Mouse (Mus musculus): ENCODE data around the gene Dscam.

The Dscam gene

DNA sequence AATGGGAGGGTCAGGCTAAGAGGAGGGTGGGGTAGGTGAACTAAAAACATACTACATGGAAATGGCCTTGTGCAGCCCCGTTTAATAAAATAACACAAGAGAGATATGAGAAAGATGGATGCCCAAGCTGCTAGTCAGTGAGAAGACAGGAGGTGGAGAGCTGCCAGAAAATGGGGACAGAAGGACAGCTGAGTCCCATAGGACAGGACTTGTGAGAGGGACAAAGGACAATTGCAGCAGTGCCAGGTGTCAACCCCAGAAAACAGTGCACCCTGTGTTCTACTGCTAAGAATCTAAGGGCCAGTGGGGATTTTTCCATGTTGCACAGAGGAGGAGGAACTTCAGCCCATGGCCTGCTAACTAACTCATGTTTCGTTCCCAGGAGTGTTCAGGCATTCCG, 470.0 kb downstream of the Dscam start:
- peak in 1 of 2 experiments; percentile 12 for DNase-seq

GRCm38 (mm10) chr16:96695882-96696281, 474.7 kb downstream of the Dscam start:
- DNase-seq = no peak

GRCm38 (mm10) chr16:96691576-96691975, 479.0 kb downstream of the Dscam start:
- DNase-seq = no peak

GRCm38 (mm10) chr16:96690052-96690451, 480.5 kb downstream of the Dscam start:
- DNase-seq = no peak

DNA sequence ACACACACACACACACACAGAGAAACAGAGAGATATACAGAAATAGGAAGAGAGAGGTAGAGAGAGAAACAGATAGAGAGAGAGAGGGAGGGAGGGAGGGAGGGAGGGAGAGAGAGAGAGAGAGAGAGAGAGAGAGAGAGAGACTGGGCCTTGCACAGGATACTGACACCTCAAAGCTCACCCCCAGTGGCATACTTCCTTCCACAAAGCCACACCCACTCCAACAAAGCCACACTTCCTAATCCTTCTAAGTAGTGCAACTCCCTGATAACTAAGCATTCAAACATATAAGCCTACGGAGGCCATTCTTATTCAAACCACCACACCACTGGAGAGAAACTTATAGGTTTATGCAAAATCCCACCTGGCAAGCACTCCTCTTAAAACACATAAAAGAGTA, 481.1 kb downstream of the Dscam start:
- DNase-seq = no peak

DNA sequence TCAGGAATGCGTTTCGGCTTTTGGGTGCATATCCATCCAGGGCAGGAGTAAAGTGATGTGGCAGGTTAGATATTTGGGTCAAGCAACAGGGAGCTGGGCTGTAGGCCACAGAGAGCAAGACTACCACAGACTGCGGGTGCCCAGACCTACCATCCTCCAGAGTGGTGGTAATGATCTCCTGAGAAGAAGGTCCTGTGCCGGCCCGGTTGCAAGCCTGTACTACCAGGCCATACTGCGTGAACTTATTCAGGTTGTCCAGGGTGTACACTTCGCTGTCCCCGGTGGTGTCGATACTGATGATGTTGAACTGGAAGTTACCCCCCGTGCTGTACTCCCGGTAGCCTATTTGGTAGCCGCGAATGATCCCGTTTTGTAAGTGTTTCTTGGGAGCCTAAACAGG, 485.5 kb downstream of the Dscam start:
- no peak for DNase-seq

GRCm38 (mm10) chr16:96684581-96684980, 486.0 kb downstream of the Dscam start:
- DNase-seq = peak; percentile 86 to 91

DNA sequence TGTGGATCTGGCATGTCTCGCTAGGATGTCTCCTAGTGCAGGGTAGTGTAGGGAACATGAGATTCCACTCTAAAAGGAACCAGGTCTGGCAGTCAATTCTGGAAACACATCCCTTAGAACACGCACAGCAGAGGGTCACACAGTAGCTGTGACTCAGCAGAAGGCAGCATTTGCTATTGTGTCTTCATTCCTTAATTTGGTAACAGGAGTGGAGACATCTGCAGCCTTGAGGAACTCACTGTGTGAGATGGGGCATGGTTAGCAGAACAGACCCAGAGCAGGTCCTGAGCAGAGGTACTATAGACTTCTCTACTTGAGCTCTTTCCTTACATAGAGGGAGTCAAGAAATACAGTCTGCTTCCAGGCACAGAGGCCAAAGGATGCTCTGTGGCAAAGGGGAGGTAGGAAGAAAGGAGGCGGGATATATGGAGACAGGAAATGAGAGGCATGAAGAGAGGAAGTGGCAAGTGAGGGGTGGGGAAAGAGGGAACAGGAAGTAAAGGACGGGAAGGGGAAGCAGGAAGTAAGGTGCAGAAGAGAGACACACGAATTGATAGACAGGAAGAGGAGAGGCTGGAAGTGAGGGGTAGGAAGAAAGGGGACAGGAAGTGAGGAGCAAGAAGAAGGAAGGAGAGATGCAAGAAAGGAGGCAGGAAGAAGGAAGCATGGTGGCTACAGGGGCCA, 488.1 kb downstream of the Dscam start:
- DNase-seq = no peak

- DNase-seq = no peak
Observed at GRCm38 (mm10) chr16:96679981-96680380, 490.6 kb downstream of the Dscam start.

DNA sequence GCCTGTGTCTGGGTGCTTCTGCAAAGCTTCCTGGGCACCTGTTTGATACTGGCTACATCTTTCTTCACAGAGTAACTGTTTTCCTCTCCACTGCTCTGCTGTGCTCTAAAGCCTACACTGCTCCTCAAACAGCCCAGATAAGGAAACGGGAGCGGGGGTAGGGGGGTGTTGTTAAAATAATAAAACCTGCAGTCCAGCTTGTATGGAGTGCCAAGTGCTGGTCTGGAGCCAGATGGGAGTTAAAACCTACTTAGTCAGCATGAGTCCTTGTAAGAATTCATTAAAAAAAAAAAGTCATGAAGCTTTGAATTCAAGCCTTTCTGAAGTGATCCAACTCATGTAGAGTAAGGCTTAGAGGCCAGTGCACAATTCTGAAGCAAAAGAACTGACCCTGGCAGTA, 493.1 kb downstream of the Dscam start:
- DNase-seq = no peak

DNA sequence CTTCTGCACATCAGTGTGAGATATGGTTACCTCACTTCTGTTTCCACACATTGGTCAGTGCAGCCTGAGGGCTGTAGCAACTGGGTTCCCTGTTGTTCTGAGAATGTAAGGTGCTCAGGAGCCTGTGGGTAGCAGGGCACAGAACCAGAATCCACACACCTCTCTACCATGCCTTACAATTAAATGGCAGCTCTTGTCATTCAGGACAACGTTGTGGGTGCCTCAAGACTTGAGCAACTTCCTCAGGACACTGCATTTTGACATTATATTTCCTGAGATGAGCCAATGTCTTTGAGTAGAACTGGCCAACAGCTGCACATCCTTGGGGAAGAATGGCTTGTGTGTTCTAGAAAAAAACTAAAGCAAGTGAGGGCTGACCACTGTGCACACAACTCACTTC, 493.9 kb downstream of the Dscam start:
- no peak for DNase-seq

DNA sequence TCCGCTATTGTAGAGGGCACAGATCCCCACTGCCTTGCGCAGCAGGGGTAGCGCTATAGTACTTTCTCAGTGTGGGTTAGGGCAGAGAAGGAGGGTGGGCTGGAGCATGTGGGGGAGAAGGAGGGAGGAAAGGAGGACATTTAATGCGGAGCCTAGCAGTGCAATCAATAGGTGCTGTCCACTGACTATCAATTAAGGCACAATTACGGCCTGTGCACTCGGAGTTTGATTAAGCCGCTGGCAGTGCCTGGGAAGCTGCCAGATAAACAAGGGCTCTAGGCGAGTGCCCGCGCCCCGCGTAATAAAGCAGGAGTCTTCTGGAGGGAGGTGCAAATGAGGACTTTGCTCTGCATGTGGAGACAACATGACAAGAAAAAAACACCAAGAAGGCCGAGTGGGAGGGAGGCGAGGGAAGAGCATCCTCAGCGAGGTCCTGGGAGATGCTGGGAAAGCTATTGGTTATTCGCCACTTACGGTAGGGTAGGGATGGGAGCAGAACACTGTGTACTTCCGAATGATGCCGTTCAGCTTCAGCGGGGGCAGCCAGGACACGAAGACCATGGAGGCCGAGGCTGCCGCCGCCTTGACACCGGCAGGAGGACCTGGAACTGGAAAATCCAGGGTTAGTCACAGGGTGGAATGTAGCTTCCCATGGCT, 497.2 kb downstream of the Dscam start:
- no peak for DNase-seq

DNA sequence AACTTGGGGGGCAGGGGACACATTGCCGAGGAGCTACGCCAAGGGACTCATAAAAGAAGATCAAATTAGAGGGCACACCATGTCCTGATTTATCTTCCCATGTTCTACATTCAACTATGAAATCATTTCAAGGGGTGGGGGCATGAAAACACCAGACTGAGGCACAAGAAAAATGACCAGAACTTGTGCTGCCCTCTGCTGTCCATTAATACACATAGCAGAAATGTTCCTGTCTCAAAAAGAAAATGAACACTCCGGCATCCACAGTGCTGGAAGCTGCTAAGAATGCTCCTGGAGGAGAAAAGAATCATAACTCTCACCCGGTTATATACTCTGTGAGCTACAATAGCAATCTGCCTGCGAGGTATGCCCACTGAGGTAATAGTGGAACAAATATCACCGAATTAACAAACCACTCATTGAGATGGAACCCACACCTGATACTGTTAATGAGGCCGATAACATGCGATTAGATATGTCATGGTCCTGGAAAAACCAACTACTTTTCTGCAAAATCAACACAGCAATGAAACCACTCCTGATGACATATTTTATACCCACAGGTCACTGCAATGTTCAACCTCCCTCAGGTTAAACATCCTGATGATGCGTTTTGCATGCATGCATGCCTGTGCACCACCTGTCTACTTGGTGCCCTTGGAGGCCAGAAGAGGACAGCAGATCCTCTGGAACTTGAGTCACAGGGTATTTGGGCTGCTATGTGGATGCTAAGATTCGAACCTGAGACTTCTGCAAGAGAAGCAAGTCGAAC, 498.8 kb downstream of the Dscam start:
- DNase-seq = peak; percentile 57 to 73

DNA sequence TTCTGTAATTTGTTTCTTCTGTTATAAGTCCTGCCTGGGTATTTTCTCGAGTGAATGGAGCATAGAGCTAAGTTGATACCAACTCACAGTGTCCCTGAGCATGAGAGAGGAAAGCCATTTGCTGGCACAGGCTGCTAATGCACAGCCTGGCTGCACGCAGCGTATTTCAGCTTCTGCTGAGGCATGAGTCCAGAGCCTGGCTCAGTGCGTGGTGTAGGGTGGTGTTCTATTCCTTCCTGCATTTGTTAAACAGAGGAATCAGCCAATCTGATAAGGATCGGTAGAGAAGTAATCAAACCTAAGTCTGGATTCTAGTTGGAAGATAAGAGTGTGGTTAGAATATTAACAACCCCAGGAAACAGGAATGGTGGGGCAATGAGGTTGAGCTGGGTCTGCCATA, 500.8 kb downstream of the Dscam start:
- DNase-seq = peak; percentile 50 to 71

GRCm38 (mm10) chr16:96668478-96668877, 502.1 kb downstream of the Dscam start:
- DNase-seq = no peak

DNA sequence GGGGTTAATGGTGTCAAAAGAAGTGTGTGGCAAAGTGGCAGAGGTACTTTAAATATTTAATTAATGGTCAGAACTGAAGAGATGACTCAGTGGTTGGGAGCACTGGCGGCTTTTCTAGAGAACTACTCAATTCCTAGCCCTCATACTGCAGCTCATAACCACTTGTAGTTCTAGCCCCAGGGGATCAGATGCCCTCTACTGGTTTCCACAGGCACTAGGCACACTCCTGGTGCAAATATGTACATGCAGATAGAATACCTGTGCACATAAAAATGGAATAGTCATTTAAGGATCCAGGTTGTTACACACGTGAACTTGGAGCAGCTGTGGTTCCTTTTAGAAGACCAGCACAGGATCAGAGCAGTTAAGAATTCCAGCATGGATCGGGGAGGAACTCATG, 509.5 kb downstream of the Dscam start:
- no peak for DNase-seq

GRCm38 (mm10) chr16:96659275-96659674, 511.3 kb downstream of the Dscam start:
- no peak for DNase-seq

DNA sequence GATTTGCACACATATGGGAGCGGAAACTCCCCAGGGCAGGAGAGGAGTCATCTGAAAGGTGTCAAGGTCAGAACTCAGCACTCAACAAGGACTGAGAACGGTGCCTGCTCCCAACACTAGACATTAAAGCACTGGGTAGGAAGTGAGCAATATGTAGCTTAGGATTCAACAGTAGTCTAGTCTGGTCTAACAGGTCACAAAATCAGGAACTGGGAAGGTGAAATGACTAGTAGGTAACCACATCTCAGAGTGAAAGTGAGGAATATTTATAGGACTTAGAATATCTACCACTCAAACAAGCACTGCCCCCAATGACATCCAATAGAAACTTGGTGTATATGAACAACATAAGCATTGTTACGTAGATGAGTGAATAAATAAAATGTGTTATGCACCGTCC, 515.0 kb downstream of the Dscam start:
- no peak for DNase-seq

- no peak for DNase-seq
Observed at GRCm38 (mm10) chr16:96654054-96654453, 516.5 kb downstream of the Dscam start.

- no peak for DNase-seq
Observed at GRCm38 (mm10) chr16:96651444-96651843, 519.1 kb downstream of the Dscam start.

DNA sequence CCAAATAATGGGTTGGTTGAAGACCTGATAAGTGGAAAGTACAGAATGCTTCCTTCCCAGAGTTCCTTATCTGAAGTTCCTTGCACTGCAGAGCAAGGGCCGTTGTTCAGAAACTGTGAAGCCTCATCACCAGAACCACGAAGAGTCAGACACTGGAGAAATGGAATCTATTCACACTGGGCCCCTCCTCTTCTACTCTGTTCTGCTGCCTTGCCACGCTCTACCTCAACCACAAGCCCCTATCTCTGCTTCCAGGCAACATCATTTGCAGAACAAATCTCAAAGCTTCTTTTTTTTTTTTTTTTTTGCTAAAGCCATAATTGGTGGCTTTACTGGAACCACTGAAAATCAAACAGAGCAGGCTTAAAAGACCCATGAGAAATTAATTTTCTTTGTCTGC, 530.5 kb downstream of the Dscam start:
- no peak for DNase-seq

DNA sequence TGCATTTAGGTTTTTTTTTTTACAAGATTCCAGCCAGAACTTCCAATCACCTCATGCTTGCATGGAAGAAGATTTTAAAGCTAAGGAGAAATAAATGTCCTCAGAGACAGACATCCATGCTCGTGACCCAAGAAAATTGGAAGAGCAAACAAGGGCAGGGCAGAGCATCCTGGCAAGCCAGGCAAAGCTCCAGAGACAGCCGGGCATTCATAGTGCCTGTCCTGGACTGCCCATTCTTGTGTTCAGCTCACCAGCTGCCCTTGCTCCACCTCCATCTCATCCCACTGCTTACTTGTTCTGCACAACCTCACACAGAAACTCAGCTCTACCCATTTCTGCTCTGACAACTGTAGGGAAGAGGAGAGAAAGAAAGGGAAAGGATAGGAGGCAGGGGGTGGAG, 534.6 kb downstream of the Dscam start:
- DNase-seq = peak; percentile 44 to 46

DNA sequence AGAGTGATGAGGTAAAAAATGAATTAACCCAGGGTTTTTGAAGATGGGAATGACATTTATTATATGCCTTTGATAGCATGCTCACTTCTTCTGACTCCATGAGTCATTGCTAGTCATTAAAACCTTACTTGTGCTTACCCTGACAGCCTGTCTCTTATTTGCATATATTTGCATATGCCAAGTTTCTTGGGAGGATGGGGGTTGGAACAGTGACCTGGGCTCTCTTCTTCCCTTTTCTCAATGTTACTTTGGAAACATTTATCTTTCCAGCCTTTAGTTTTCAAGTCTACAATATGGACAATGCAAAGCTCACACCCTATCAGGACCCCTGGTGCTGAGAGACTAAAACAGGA, 535.8 kb downstream of the Dscam start:
- DNase-seq = no peak
